Mouse (Mus musculus) erythroblast, embryonic 14.5 days (primary cell): ENCODE results near the gene Usp35.

Experiments used
- GATA1 ChIP-seq: IDR thresholded peaks from 2 replicates; pipeline ENCODE4 v1.6.1; 2012; ENCODE audit warnings: low read length, inconsistent platforms, mixed read lengths
- TAL1 ChIP-seq: IDR thresholded peaks from 3 replicates; pipeline ENCODE4 v1.6.1; 2012; ENCODE audit warnings: low read length, inconsistent platforms, mixed read lengths

GRCm38 (mm10) chr7:97314646-97315045 lies 17.2 kb downstream of the Usp35 start:
- TF ChIP-seq GATA1 (no peak), TAL1 (no peak)
